Mouse (Mus musculus) kidney, adult 8-10 months (tissue): ENCODE results near the gene Gm20918.
"Not testable (repeated sequence)": the region's sequence is repeated elsewhere in the genome, so short reads cannot be mapped to it uniquely, and the experiment has no call there.

ENCODE experiments used
- DNase-seq, 2 experiments: peaks; one replicate each; pipeline ENCODE4 v3.0.0; 2022

The Gm20918 gene

DNA sequence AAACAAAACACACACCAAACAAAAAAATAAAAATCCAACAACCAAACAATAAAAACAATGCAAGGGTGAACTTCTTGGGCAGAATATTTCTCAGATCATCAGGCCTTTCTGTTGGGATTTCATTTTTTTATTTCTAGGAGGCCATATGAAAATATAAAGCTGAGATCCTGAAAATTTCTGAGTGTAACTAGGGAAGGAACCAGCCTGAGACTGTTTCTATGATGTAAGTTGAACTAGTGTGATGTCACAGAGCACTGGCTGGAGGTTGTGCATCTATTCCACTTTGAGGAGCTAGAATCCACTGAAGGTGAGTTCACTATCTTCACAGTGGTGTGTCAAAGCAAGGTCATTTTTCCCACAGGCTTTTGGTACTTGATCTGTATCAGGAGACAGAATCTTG lies at the start of gene Gm20918:
Gm20918 (plus strand) TSS at position 301 of the 400 bp plus-strand sequence.
- not testable (repeated sequence) for DNase-seq
